Mouse (Mus musculus): Measurements from ENCODE around the gene Zfp384. TPM values are rescaled to one million over a fixed set of nuclear protein-coding genes. Genes with fewer than 3 reads are reported as not detected.

The Zfp384 gene
- polyA plus RNA-seq (2021; fragmentation: Nextera tagmentation): 4.7 and 11.8 TPM in 2 replicates
- long read RNA-seq, experiment 1, partial matches to known transcripts: 4 of 12 reads
- long read RNA-seq, experiment 1, other reads (novel, unspliced or antisense): 7 of 12 reads
- long read RNA-seq, experiment 2: 0 reads

GRCm38 (mm10) chr6:125009129-125009180 is at the start of gene Zfp384:
Zfp384 (plus strand) TSS chr6:125009145.

GRCm38 (mm10) chr6:124965088-124965719 is 43.7 kb upstream of the Zfp384 start, which contains the start of gene Cops7a:
Cops7a (minus strand) TSS chr6:124965538.

GRCm38 (mm10) chr6:124996551-124997501 is 12.1 kb upstream of the Zfp384 start, which contains the start of gene Pianp:
Pianp (plus strand) TSS chr6:124996694.

GRCm38 (mm10) chr6:125039533-125040153 is 30.7 kb downstream of the Zfp384 start, which contains the start of gene Ing4:
Ing4 (plus strand) TSS chr6:125039760.

GRCm38 (mm10) chr6:125049678-125050077 is 40.7 kb downstream of the Zfp384 start, which contains the start of gene Acrbp:
Acrbp (plus strand) TSS chr6:125049689.

GRCm38 (mm10) chr6:125067571-125067995 is 58.6 kb downstream of the Zfp384 start, which contains the start of gene Lpar5:
Lpar5 (plus strand) TSS chr6:125067920.

Other genes with a start within 250 kb of the Zfp384 start
- 524 and 939 TPM in 2 replicates for gene Eno2, start 239.5 kb upstream of the Zfp384 start, polyA plus RNA-seq (2021; fragmentation: Nextera tagmentation)
- gene Lrrc23, start 229.4 kb upstream of the Zfp384 start, polyA plus RNA-seq (2021; fragmentation: Nextera tagmentation): 0.85 and 2.2 TPM in 2 replicates
- gene Spsb2, start 200.5 kb upstream of the Zfp384 start, polyA plus RNA-seq (2021; fragmentation: Nextera tagmentation): 3.9 and 5.0 TPM in 2 replicates
- gene Tpi1, start 194.8 kb upstream of the Zfp384 start, polyA plus RNA-seq (2021; fragmentation: Nextera tagmentation): 1,295 and 1,347 TPM in 2 replicates
- gene Usp5, start 179.7 kb upstream of the Zfp384 start, polyA plus RNA-seq (2021; fragmentation: Nextera tagmentation): 82.3 and 115 TPM in 2 replicates
- gene Cdca3, start 179.6 kb upstream of the Zfp384 start, polyA plus RNA-seq (2021; fragmentation: Nextera tagmentation): 0.65 and 0.78 TPM in 2 replicates
- not detected in 2 replicates for gene Gnb3, start 168.9 kb upstream of the Zfp384 start, polyA plus RNA-seq (2021; fragmentation: Nextera tagmentation)
- 0.99 and 5.6 TPM in 2 replicates for gene P3h3, start 151.4 kb upstream of the Zfp384 start, polyA plus RNA-seq (2021; fragmentation: Nextera tagmentation)
- 0.87 and 14.7 TPM in 2 replicates for gene Gpr162, start 145.2 kb upstream of the Zfp384 start, polyA plus RNA-seq (2021; fragmentation: Nextera tagmentation)
- gene Cd4, start 120.9 kb upstream of the Zfp384 start, polyA plus RNA-seq (2021; fragmentation: Nextera tagmentation): 5.7 and 6.2 TPM in 2 replicates
- gene Lag3, start 97.4 kb upstream of the Zfp384 start, polyA plus RNA-seq (2021; fragmentation: Nextera tagmentation): 7.3 and 8.8 TPM in 2 replicates
- 367 and 833 TPM in 2 replicates for gene Ptms, start 89.0 kb upstream of the Zfp384 start, polyA plus RNA-seq (2021; fragmentation: Nextera tagmentation)
- 569 and 770 TPM in 2 replicates for gene Mlf2, start 77.8 kb upstream of the Zfp384 start, polyA plus RNA-seq (2021; fragmentation: Nextera tagmentation)
- gene Cops7a, start 43.6 kb upstream of the Zfp384 start, polyA plus RNA-seq (2021; fragmentation: Nextera tagmentation): 254 TPM in 2 replicates
- gene Pianp, start 12.5 kb upstream of the Zfp384 start, polyA plus RNA-seq (2021; fragmentation: Nextera tagmentation): 42.6 and 156 TPM in 2 replicates
- gene Ing4, start 30.6 kb downstream of the Zfp384 start, polyA plus RNA-seq (2021; fragmentation: Nextera tagmentation): 61.4 and 67.8 TPM in 2 replicates
- 1.3 and 2.3 TPM in 2 replicates for gene Acrbp, start 40.5 kb downstream of the Zfp384 start, polyA plus RNA-seq (2021; fragmentation: Nextera tagmentation)
- gene Lpar5, start 58.8 kb downstream of the Zfp384 start, polyA plus RNA-seq (2021; fragmentation: Nextera tagmentation): 0.87 and 1.2 TPM in 2 replicates
- gene Chd4, start 86.8 kb downstream of the Zfp384 start, polyA plus RNA-seq (2021; fragmentation: Nextera tagmentation): 52.1 and 67.3 TPM in 2 replicates
- gene Nop2, start 122.8 kb downstream of the Zfp384 start, polyA plus RNA-seq (2021; fragmentation: Nextera tagmentation): 14.6 and 14.8 TPM in 2 replicates
- gene Iffo1, start 136.1 kb downstream of the Zfp384 start, polyA plus RNA-seq (2021; fragmentation: Nextera tagmentation): 20.1 and 21.2 TPM in 2 replicates
- gene Gapdh, start 157.3 kb downstream of the Zfp384 start, polyA plus RNA-seq (2021; fragmentation: Nextera tagmentation): 2,886 and 3,956 TPM in 2 replicates
- 3.2 and 4.5 TPM in 2 replicates for gene Ncapd2, start 182.6 kb downstream of the Zfp384 start, polyA plus RNA-seq (2021; fragmentation: Nextera tagmentation)
- 102 and 129 TPM in 2 replicates for gene Mrpl51, start 182.7 kb downstream of the Zfp384 start, polyA plus RNA-seq (2021; fragmentation: Nextera tagmentation)
- gene Vamp1, start 206.4 kb downstream of the Zfp384 start, polyA plus RNA-seq (2021; fragmentation: Nextera tagmentation): 37.9 and 46.4 TPM in 2 replicates
- gene Tapbpl, start 222.7 kb downstream of the Zfp384 start, polyA plus RNA-seq (2021; fragmentation: Nextera tagmentation): 6.8 and 8.6 TPM in 2 replicates
- 0.43 and 0.77 TPM in 2 replicates for gene Cd27, start 227.9 kb downstream of the Zfp384 start, polyA plus RNA-seq (2021; fragmentation: Nextera tagmentation)